Mouse (Mus musculus) hematopoietic stem cell, adult 5-6 weeks (primary cell): ENCODE data around the gene Prkd2. TPM values are rescaled to one million over a fixed set of nuclear protein-coding genes. Genes with fewer than 3 reads are reported as not detected.

Source experiments
- ATAC-seq, 2 experiments: fragments of 125-278 bp in 1 of 2; replicated peaks in 1 of 2; 2 replicates each; pipeline ENCODE4 v1.8.0; 2016 to 2017; ENCODE audit warnings: inconsistent platforms in 2 of 2, mild to moderate bottlenecking in 2 of 2, moderate number of reproducible peaks in 2 of 2, low read depth in 1 of 2, moderate TSS enrichment in 1 of 2; ENCODE audit not compliant: low FRiP score in 2 of 2, poor library complexity in 2 of 2, severe bottlenecking in 2 of 2, insufficient read depth in 1 of 2, low TSS enrichment in 1 of 2
- total RNA-seq: library from RNA; stranded (forward); fragments of 172-1452, 232-1000 nt; gene quantifications from 2 replicates; pipeline ENCODE4 v1.2.3, GENCODE M21; 2017

The Prkd2 gene
- total RNA-seq, 1 experiment from 2014 or later = 22.3 TPM

- ATAC-seq = no peak
These were observed 62.9 kb downstream of the Prkd2 start for GRCm38 (mm10) chr7:16905491-16906021.

GRCm38 (mm10) chr7:16906281-16906680 lies 63.6 kb downstream of the Prkd2 start, which contains the start of gene Ptgir:
Ptgir (plus strand) TSS chr7:16906490.
- ATAC-seq = no peak

GRCm38 (mm10) chr7:16906889-16907559 lies 64.3 kb downstream of the Prkd2 start:
- no peak for ATAC-seq

GRCm38 (mm10) chr7:16907842-16908241 lies 65.1 kb downstream of the Prkd2 start:
- ATAC-seq = no peak

- ATAC-seq = peak in 1 of 2 experiments; percentile 12; a peak in 2 of 4 replicates
These were observed 65.7 kb downstream of the Prkd2 start for GRCm38 (mm10) chr7:16908367-16908766.

- ATAC-seq = no peak
These were observed 66.2 kb downstream of the Prkd2 start for GRCm38 (mm10) chr7:16908859-16909258.

GRCm38 (mm10) chr7:16909909-16910308 lies 67.2 kb downstream of the Prkd2 start:
- peak; percentile 48 to 61 for ATAC-seq

GRCm38 (mm10) chr7:16911904-16912303 lies 69.2 kb downstream of the Prkd2 start:
- ATAC-seq = no peak

GRCm38 (mm10) chr7:16912360-16912759 lies 69.7 kb downstream of the Prkd2 start:
- ATAC-seq = no peak

- ATAC-seq = peak; percentile 74
These were observed 71.2 kb downstream of the Prkd2 start for GRCm38 (mm10) chr7:16913806-16914452.

- no peak for ATAC-seq
These were observed 72.0 kb downstream of the Prkd2 start for GRCm38 (mm10) chr7:16914453-16915343.

GRCm38 (mm10) chr7:16915461-16916340 lies 73.0 kb downstream of the Prkd2 start:
- no peak for ATAC-seq

- no peak for ATAC-seq
These were observed 73.9 kb downstream of the Prkd2 start for GRCm38 (mm10) chr7:16916342-16917265.

GRCm38 (mm10) chr7:16917447-16917846 lies 74.7 kb downstream of the Prkd2 start:
- ATAC-seq = no peak

GRCm38 (mm10) chr7:16918014-16918413 lies 75.3 kb downstream of the Prkd2 start:
- ATAC-seq = no peak

- no peak for ATAC-seq
These were observed 76.0 kb downstream of the Prkd2 start for GRCm38 (mm10) chr7:16918670-16919069.
